Mouse (Mus musculus) erythroblast, embryonic 14.5 days (primary cell): ENCODE measurements at regions not wholly inside any gene's neighbourhood (a gene's known extent, or its start where the extent isn't known, plus 50 kb on each side); places are given as distances from the start of the nearest gene placed in this dataset.

Experiments
- H3K27me3 ChIP-seq: 2 replicates; pipeline ENCODE4 v1.6.1; 2012; ENCODE audit warnings: inconsistent platforms; ENCODE audit not compliant: control insufficient read depth
- H3K36me3 ChIP-seq: 2 replicates; pipeline ENCODE4 v1.6.1; 2012; ENCODE audit warnings: mild to moderate bottlenecking, inconsistent platforms; ENCODE audit not compliant: control insufficient read depth
- H3K4me1 ChIP-seq: 2 replicates; pipeline ENCODE4 v1.6.1; 2012; ENCODE audit warnings: inconsistent platforms; ENCODE audit not compliant: control insufficient read depth
- H3K4me3 ChIP-seq: replicated peaks from 2 replicates; pipeline ENCODE3; 2012; ENCODE audit warnings: moderate library complexity, mild to moderate bottlenecking, inconsistent platforms
- H3K9me3 ChIP-seq: 2 replicates; pipeline ENCODE4 v1.6.1; 2012; ENCODE audit warnings: low read length, inconsistent platforms, mixed read lengths; ENCODE audit not compliant: control insufficient read depth
- GATA1 ChIP-seq: IDR thresholded peaks from 2 replicates; pipeline ENCODE4 v1.6.1; 2012; ENCODE audit warnings: low read length, inconsistent platforms, mixed read lengths
- TAL1 ChIP-seq: IDR thresholded peaks from 3 replicates; pipeline ENCODE4 v1.6.1; 2012; ENCODE audit warnings: low read length, inconsistent platforms, mixed read lengths

- Histone ChIP-seq H3K36me3 (no peaks in the 10 kb centered on the region), H3K9me3 (no peaks in the 10 kb centered on the region; the same call in 1 of the 2 replicates), H3K4me3 (no peak overlapping the region), H3K4me1 (no peaks in the 10 kb centered on the region), H3K27me3 (no peaks in the 10 kb centered on the region)
- TF ChIP-seq TAL1 (no peak), GATA1 (no peak)
These were observed 471.0 kb downstream of the Tshz3 start for GRCm38 (mm10) chr7:37168883-37169282.

GRCm38 (mm10) chr7:37175746-37176145 is 477.8 kb downstream of the Tshz3 start:
- Histone ChIP-seq H3K4me1 (no peaks in the 10 kb centered on the region), H3K9me3 (no peaks in the 10 kb centered on the region; the same call in 1 of the 2 replicates), H3K4me3 (no peak overlapping the region), H3K27me3 (no peaks in the 10 kb centered on the region), H3K36me3 (no peaks in the 10 kb centered on the region)
- TF ChIP-seq GATA1 (no peak), TAL1 (no peak)

GRCm38 (mm10) chr7:37178256-37178655 is 480.3 kb downstream of the Tshz3 start:
- no peaks in the 10 kb centered on the region for H3K27me3 ChIP-seq
- H3K4me3 ChIP-seq, result no peak overlapping the region
- no peaks in the 10 kb centered on the region for H3K36me3 ChIP-seq
- no peaks in the 10 kb centered on the region for H3K4me1 ChIP-seq
- no peak for TF ChIP-seq GATA1
- TF ChIP-seq TAL1, result no peak
- no peaks in the 10 kb centered on the region; the same call in 1 of the 2 replicates for H3K9me3 ChIP-seq

GRCm38 (mm10) chr7:37179907-37180306 is 482.0 kb downstream of the Tshz3 start:
- Histone ChIP-seq H3K9me3 (no peaks in the 10 kb centered on the region), H3K27me3 (no peaks in the 10 kb centered on the region), H3K36me3 (no peaks in the 10 kb centered on the region), H3K4me1 (no peaks in the 10 kb centered on the region), H3K4me3 (no peak overlapping the region)
- TF ChIP-seq TAL1 (no peak), GATA1 (no peak)

- Histone ChIP-seq H3K9me3 (no peaks in the 10 kb centered on the region), H3K27me3 (no peaks in the 10 kb centered on the region), H3K36me3 (no peaks in the 10 kb centered on the region), H3K4me1 (no peaks in the 10 kb centered on the region), H3K4me3 (no peak overlapping the region)
- TF ChIP-seq GATA1 (no peak), TAL1 (no peak)
These were observed 482.5 kb downstream of the Tshz3 start for GRCm38 (mm10) chr7:37180416-37180815.

GRCm38 (mm10) chr7:37181109-37181508 is 483.2 kb downstream of the Tshz3 start:
- Histone ChIP-seq H3K4me3 (no peak overlapping the region), H3K9me3 (no peaks in the 10 kb centered on the region), H3K36me3 (no peaks in the 10 kb centered on the region), H3K27me3 (no peaks in the 10 kb centered on the region), H3K4me1 (no peaks in the 10 kb centered on the region)
- TF ChIP-seq GATA1 (no peak), TAL1 (no peak)

- Histone ChIP-seq H3K4me1 (no peaks in the 10 kb centered on the region), H3K27me3 (no peaks in the 10 kb centered on the region), H3K36me3 (no peaks in the 10 kb centered on the region), H3K4me3 (no peak overlapping the region), H3K9me3 (no peaks in the 10 kb centered on the region; the same call in 1 of the 2 replicates)
- TF ChIP-seq GATA1 (no peak), TAL1 (no peak)
These were observed 494.6 kb downstream of the Tshz3 start for GRCm38 (mm10) chr7:37192536-37192935.

GRCm38 (mm10) chr7:37204800-37205199 is 506.9 kb downstream of the Tshz3 start:
- H3K9me3 ChIP-seq, result peaks cover 3% of the 10 kb centered on the region; the same call in 1 of the 2 replicates
- no peaks in the 10 kb centered on the region for H3K27me3 ChIP-seq
- no peak overlapping the region for H3K4me3 ChIP-seq
- TF ChIP-seq GATA1 (no peak), TAL1 (no peak)
- no peaks in the 10 kb centered on the region for H3K4me1 ChIP-seq
- H3K36me3 ChIP-seq, result no peaks in the 10 kb centered on the region

- Histone ChIP-seq H3K27me3 (no peaks in the 10 kb centered on the region), H3K4me1 (no peaks in the 10 kb centered on the region), H3K36me3 (no peaks in the 10 kb centered on the region), H3K9me3 (peaks cover 3% of the 10 kb centered on the region), H3K4me3 (no peak overlapping the region)
- no peak for TF ChIP-seq TAL1
- no peak for TF ChIP-seq GATA1
These were observed 510.4 kb downstream of the Tshz3 start for GRCm38 (mm10) chr7:37208305-37208704.

GRCm38 (mm10) chr7:37213751-37214181 is 515.8 kb downstream of the Tshz3 start:
- no peaks in the 10 kb centered on the region for H3K36me3 ChIP-seq
- TF ChIP-seq GATA1 (no peak), TAL1 (no peak)
- H3K4me3 ChIP-seq, result no peak overlapping the region
- H3K4me1 ChIP-seq, result no peaks in the 10 kb centered on the region
- no peaks in the 10 kb centered on the region for H3K27me3 ChIP-seq
- H3K9me3 ChIP-seq, result peaks cover 6% of the 10 kb centered on the region

GRCm38 (mm10) chr7:37215498-37215897 is 517.6 kb downstream of the Tshz3 start:
- no peak for TF ChIP-seq TAL1
- no peak for TF ChIP-seq GATA1
- Histone ChIP-seq H3K4me1 (no peaks in the 10 kb centered on the region), H3K9me3 (peaks cover 14% of the 10 kb centered on the region), H3K36me3 (no peaks in the 10 kb centered on the region), H3K27me3 (no peaks in the 10 kb centered on the region), H3K4me3 (no peak overlapping the region)
